Mouse (Mus musculus): ENCODE results near the gene Pitpnm2.

The Pitpnm2 gene

GRCm38 (mm10) chr5:124175138-124175537 is 74.4 kb downstream of the Pitpnm2 start:
- DNase-seq: no peak

GRCm38 (mm10) chr5:124173012-124173985 is 76.3 kb downstream of the Pitpnm2 start:
- DNase-seq: peak in 1 of 2 experiments; percentile 51

- DNase-seq: no peak
These were observed 77.3 kb downstream of the Pitpnm2 start for GRCm38 (mm10) chr5:124172246-124172645.

GRCm38 (mm10) chr5:124171781-124172180 is 77.8 kb downstream of the Pitpnm2 start:
- no peak for DNase-seq

- DNase-seq: no peak
These were observed 80.3 kb downstream of the Pitpnm2 start for GRCm38 (mm10) chr5:124169224-124169621.

- no peak for DNase-seq
These were observed 80.9 kb downstream of the Pitpnm2 start for GRCm38 (mm10) chr5:124168428-124169223.

GRCm38 (mm10) chr5:124167621-124168020 is 81.9 kb downstream of the Pitpnm2 start:
- no peak for DNase-seq

GRCm38 (mm10) chr5:124166741-124167140 is 82.8 kb downstream of the Pitpnm2 start:
- DNase-seq: no peak

- DNase-seq: no peak
These were observed 83.7 kb downstream of the Pitpnm2 start for GRCm38 (mm10) chr5:124165622-124166570.

GRCm38 (mm10) chr5:124163445-124163844 is 86.1 kb downstream of the Pitpnm2 start:
- DNase-seq: no peak

GRCm38 (mm10) chr5:124162577-124162976 is 87.0 kb downstream of the Pitpnm2 start:
- peak; percentile 77 to 86 for DNase-seq

GRCm38 (mm10) chr5:124161831-124162230 is 87.7 kb downstream of the Pitpnm2 start:
- no peak for DNase-seq

- no peak for DNase-seq
These were observed 90.1 kb downstream of the Pitpnm2 start for GRCm38 (mm10) chr5:124159453-124159852.

- DNase-seq: no peak
These were observed 91.3 kb downstream of the Pitpnm2 start for GRCm38 (mm10) chr5:124158305-124158704.

GRCm38 (mm10) chr5:124155943-124156342 is 93.6 kb downstream of the Pitpnm2 start:
- no peak for DNase-seq

GRCm38 (mm10) chr5:124152734-124153133 is 96.8 kb downstream of the Pitpnm2 start:
- no peak for DNase-seq

- DNase-seq: no peak
These were observed 98.7 kb downstream of the Pitpnm2 start for GRCm38 (mm10) chr5:124150895-124151294.

- DNase-seq: no peak
These were observed 100.5 kb downstream of the Pitpnm2 start for GRCm38 (mm10) chr5:124149028-124149427.

- no peak for DNase-seq
These were observed 111.5 kb downstream of the Pitpnm2 start for GRCm38 (mm10) chr5:124138066-124138465.

GRCm38 (mm10) chr5:124134261-124134660 is 115.3 kb downstream of the Pitpnm2 start:
- no peak for DNase-seq

GRCm38 (mm10) chr5:124125093-124125492 is 124.5 kb downstream of the Pitpnm2 start:
- DNase-seq: no peak

GRCm38 (mm10) chr5:124122357-124122756 is 127.2 kb downstream of the Pitpnm2 start:
- DNase-seq: no peak

Data from kidney, postnatal 36 days (tissue).